Mouse (Mus musculus): ENCODE measurements around the gene Mfsd4b3. TPM values are rescaled to one million over a fixed set of nuclear protein-coding genes. Genes with fewer than 3 reads are reported as not detected.
"Not testable (repeated sequence)": the region's sequence is repeated elsewhere in the genome, so short reads cannot be mapped to it uniquely, and the experiment has no call there.

Mfsd4b3 gene
- total RNA-seq, 2 experiments from 2014 or later = 5.4 to 7.1 TPM

DNA sequence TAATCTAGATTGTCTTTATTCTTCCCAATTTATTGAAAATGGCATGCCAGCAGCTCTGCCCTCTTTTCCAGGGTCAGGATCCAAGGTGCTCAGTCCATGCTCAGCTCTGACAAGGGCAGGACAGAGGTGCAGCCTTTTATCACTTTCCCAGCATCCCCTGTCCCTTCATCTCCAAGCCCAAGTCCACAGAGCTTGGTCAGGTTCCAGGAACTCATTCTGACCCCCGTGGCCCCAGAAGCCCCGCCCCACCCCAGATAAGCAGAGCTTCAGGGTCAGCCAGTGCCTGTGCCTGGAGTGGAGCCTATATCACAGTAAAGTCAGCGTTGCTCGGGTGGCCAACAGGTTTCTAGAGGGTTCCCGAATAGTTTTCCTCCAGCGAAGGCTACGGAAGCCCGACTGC lies 35.4 kb downstream of the Mfsd4b3 start:
- DNase-seq = not testable (repeated sequence)

- no peak for DNase-seq
Observed at GRCm38 (mm10) chr10:39912616-39913015, 47.3 kb downstream of the Mfsd4b3 start.

- DNase-seq = no peak
Observed at GRCm38 (mm10) chr10:39908768-39909441, 51.0 kb downstream of the Mfsd4b3 start.

- no peak for DNase-seq
Observed at GRCm38 (mm10) chr10:39906799-39907658, 52.9 kb downstream of the Mfsd4b3 start.

DNA sequence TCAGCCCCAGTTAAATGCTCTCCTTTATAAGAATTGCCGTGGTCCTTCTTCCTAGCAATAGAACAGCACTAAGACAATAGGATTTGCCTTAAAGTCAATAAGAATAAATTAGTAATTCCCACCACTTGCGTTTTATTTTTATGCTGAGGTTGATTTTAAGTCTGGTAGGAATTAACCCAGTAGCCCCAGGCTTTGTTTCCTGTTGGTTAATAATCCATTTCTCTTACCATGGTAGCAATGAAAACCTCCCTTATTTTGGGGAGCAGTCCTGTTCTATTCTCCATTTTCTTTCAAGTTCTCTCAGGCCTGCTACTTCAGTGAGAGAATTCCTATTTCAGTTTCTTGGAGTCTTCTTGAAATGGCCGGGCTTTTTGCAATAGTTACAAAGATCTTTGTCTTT lies 55.8 kb downstream of the Mfsd4b3 start:
- DNase-seq = no peak

DNA sequence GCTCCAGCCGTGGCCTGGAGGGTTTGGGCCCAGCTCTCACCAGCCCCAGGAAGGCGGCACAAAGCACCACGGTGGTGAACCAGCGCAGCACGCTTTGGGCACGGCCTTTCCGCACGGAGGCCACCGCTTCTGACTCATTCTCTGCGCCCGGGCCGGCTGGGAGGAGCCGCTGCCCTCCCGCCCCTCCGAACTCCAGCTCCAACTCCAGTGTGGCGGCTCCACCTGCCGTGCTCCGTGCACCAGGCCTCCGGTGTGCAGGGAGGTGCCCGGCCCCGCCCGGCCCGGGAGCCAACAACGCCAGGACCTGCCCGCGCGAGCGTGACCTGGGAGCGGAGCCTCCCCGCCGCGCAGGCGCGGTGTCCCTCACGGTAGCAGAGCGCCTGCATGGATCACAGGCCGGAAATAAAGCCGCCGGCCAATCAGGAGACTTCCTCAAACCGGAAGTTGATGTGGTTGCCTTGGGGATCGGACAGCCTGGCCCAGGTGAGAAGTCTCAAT lies 61.0 kb downstream of the Mfsd4b3 start, which contains the start of gene Mfsd4b4:
Mfsd4b4 (minus strand) TSS at position 365 of the 498 bp plus-strand sequence.
- DNase-seq = peak; percentile 87 to 91

Other genes starting within 250 kb of the Mfsd4b3 start
- gene Rev3l, start 228.0 kb downstream of the Mfsd4b3 start, total RNA-seq (2021) = 1 to 10 TPM; 9.6 to 9.9 TPM
- gene Mfsd4b4, start 60.9 kb downstream of the Mfsd4b3 start, total RNA-seq (2021) = 1 to 10 TPM; 3.1 to 3.4 TPM
- under 1 TPM; 0.12 to 0.21 TPM for gene Mfsd4b2, start 33.2 kb downstream of the Mfsd4b3 start, total RNA-seq (2021)
- under 1 TPM; 0.35 to 0.62 TPM for gene Mfsd4b5, start 26.5 kb upstream of the Mfsd4b3 start, total RNA-seq (2021)
- 1 to 10 TPM; 1.9 to 2.9 TPM for gene Mfsd4b1, start 65.1 kb upstream of the Mfsd4b3 start, total RNA-seq (2021)
- gene Slc16a10, start 182.1 kb upstream of the Mfsd4b3 start, total RNA-seq (2021) = 10 to 100 TPM; 18.8 to 21.7 TPM